Mouse (Mus musculus) myocyte (in vitro differentiated cells): ENCODE measurements at regions not wholly inside any gene's neighbourhood (a gene's known extent, or its start where the extent isn't known, plus 50 kb on each side); places are given as distances from the start of the nearest gene placed in this dataset.

ENCODE experiments used
- CEBPB ChIP-seq: IDR thresholded peaks from 2 replicates; pipeline ENCODE4 v1.6.1; 2011; ENCODE audit warnings: mild to moderate bottlenecking, moderate library complexity; ENCODE audit not compliant: poor library complexity, insufficient read depth, severe bottlenecking
- E2F4 ChIP-seq: IDR thresholded peaks from one replicate; pipeline ENCODE4 v1.6.1; 2011; ENCODE audit warnings: mild to moderate bottlenecking, control low read depth, moderate library complexity; ENCODE audit not compliant: insufficient read depth
- MAX ChIP-seq: IDR thresholded peaks from one replicate; pipeline ENCODE4 v1.6.1; 2011; ENCODE audit warnings: low read depth, mild to moderate bottlenecking, control low read depth
- MYOD1 ChIP-seq, 3 experiments: IDR thresholded peaks; one replicate each; pipeline ENCODE4 v1.6.1; 2011; ENCODE audit warnings: control low read depth in 2 of 3, low read depth in 2 of 3, mild to moderate bottlenecking in 2 of 3, moderate library complexity in 1 of 3; ENCODE audit not compliant: insufficient read length in 2 of 3, control insufficient read depth in 1 of 3
- MYOG ChIP-seq, 3 experiments: IDR thresholded peaks; one replicate each; pipeline ENCODE4 v1.6.1; 2011; ENCODE audit warnings: control low read depth in 2 of 3, low read depth in 2 of 3, mild to moderate bottlenecking in 2 of 3; ENCODE audit not compliant: insufficient read length in 2 of 3, control insufficient read depth in 1 of 3, insufficient read depth in 1 of 3
- POLR2A ChIP-seq: IDR thresholded peaks from one replicate; pipeline ENCODE4 v1.6.1; 2011; ENCODE audit warnings: low read depth, mild to moderate bottlenecking, control low read depth, moderate library complexity; ENCODE audit not compliant: insufficient read length
- POLR2AphosphoS2 ChIP-seq: IDR thresholded peaks from one replicate; pipeline ENCODE4 v1.6.1; 2011; ENCODE audit warnings: low read depth, control low read depth; ENCODE audit not compliant: insufficient read length
- REST ChIP-seq: IDR thresholded peaks from one replicate; pipeline ENCODE4 v1.6.1; 2011; ENCODE audit warnings: mild to moderate bottlenecking, control low read depth, moderate library complexity; ENCODE audit not compliant: insufficient read depth, insufficient read length
- SRF ChIP-seq: IDR thresholded peaks from one replicate; pipeline ENCODE4 v1.6.1; 2011; ENCODE audit warnings: low read depth; ENCODE audit not compliant: control insufficient read depth, insufficient read length
- TCF12 ChIP-seq: IDR thresholded peaks from one replicate; pipeline ENCODE4 v1.6.1; 2011; ENCODE audit warnings: mild to moderate bottlenecking, control low read depth; ENCODE audit not compliant: poor library complexity, insufficient read depth, severe bottlenecking
- TCF3 ChIP-seq: IDR thresholded peaks from one replicate; pipeline ENCODE4 v1.6.1; 2011; ENCODE audit warnings: low read depth, control low read depth; ENCODE audit not compliant: insufficient read length
- USF1 ChIP-seq: IDR thresholded peaks from one replicate; pipeline ENCODE4 v1.6.1; 2011; ENCODE audit warnings: low read depth, mild to moderate bottlenecking, control low read depth, moderate library complexity

DNA sequence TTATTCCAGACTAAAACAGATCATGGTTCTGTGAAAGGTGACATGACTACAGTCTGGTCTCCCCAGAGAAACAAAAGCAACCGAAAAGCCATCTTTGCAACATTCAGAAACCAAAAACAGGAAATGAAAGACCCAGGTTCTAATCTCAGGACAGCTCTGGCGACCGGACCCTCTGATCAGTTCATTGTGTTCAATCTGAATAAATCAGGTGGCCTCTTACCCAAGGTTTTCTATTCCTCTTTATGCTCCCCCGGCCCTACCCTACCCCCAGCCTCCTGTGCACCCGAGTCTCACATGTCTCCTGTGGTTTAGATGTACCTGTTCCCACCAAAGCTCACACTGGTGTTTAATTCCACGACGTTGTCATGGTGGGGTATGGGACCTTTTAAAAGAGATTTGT lies 238.6 kb upstream of the Jmjd1c start:
- TF ChIP-seq USF1 = no peak
- TF ChIP-seq MYOD1 (IDR thresholded peaks at IDR 0.05; ENCODE audit: control insufficient read depth in 1 of 3, insufficient read length in 2 of 3, low read depth in 2 of 3) = no peak
- TF ChIP-seq POLR2A = no peak
- no peak for TF ChIP-seq MAX
- no peak for TF ChIP-seq TCF12
- TF ChIP-seq E2F4 = no peak
- TF ChIP-seq SRF = no peak
- no peak for TF ChIP-seq POLR2AphosphoS2
- TF ChIP-seq MYOG (IDR thresholded peaks at IDR 0.05; ENCODE audit: control insufficient read depth in 1 of 3, insufficient read depth in 1 of 3, insufficient read length in 2 of 3, low read depth in 2 of 3) = no peak
- no peak for TF ChIP-seq REST
- no peak for TF ChIP-seq CEBPB
- TF ChIP-seq TCF3 = no peak
